Mouse (Mus musculus) forebrain, embryonic 15.5 days (tissue): ENCODE data around the gene BC049730. TPM values are rescaled to one million over a fixed set of nuclear protein-coding genes. Genes with fewer than 3 reads are reported as not detected.
"Not testable (repeated sequence)": the region's sequence is repeated elsewhere in the genome, so short reads cannot be mapped to it uniquely, and the experiment has no call there.

ENCODE experiments used
- ATAC-seq: fragments of 200-750 bp; cut with Nextera tagmentation; replicated peaks from 2 replicates; pipeline ENCODE4 v1.8.0; 2017; ENCODE audit warnings: mild to moderate bottlenecking, moderate TSS enrichment, moderate library complexity
- H3K27ac ChIP-seq: fragments of 300-500 bp; sonication (generic); replicated peaks from 2 replicates; pipeline ENCODE4 v1.5.1; 2015; ENCODE audit warnings: mild to moderate bottlenecking, inconsistent platforms
- H3K27me3 ChIP-seq: fragments of 300-500 bp; sonication (generic); 2 replicates; pipeline ENCODE4 v1.6.1; 2015; ENCODE audit warnings: inconsistent platforms
- H3K36me3 ChIP-seq: fragments of 300-500 bp; sonication (generic); 2 replicates; pipeline ENCODE4 v1.6.1; 2015; ENCODE audit warnings: mild to moderate bottlenecking, inconsistent platforms
- H3K4me1 ChIP-seq: fragments of 300-500 bp; sonication (generic); 2 replicates; pipeline ENCODE4 v1.6.1; 2015; ENCODE audit warnings: inconsistent platforms
- H3K4me2 ChIP-seq: fragments of 300-500 bp; sonication (generic); replicated peaks from 2 replicates; pipeline ENCODE4 v1.6.1; 2015; ENCODE audit warnings: mild to moderate bottlenecking, inconsistent platforms
- H3K4me3 ChIP-seq: fragments of 300-500 bp; sonication (generic); 2 replicates; pipeline ENCODE4 v1.5.1; 2015; ENCODE audit warnings: mild to moderate bottlenecking, inconsistent platforms
- H3K9ac ChIP-seq: fragments of 300-500 bp; sonication (generic); replicated peaks from 2 replicates; pipeline ENCODE4 v1.6.1; 2015; ENCODE audit warnings: mild to moderate bottlenecking, inconsistent platforms
- H3K9me3 ChIP-seq: fragments of 300-500 bp; sonication (generic); 2 replicates; pipeline ENCODE4 v1.6.1; 2016; ENCODE audit warnings: inconsistent platforms
- WGBS: fragments of 180-500 bp; shearing (Covaris S2); methylation state at CpG from one replicate; pipeline ENCODE4 v1.1.7; 2015; ENCODE audit warnings: mixed read lengths; 5-methylcytosine and 5-hydroxymethylcytosine counted together
- polyA plus RNA-seq: library from polyadenylated mRNA; unstranded; fragments of >200 nt; fragmentation: Nextera tagmentation; extraction: Ambion mirVana; gene quantifications from 2 replicates; pipeline ENCODE4 v1.2.1, GENCODE M21; 2015

BC049730 gene
- polyA plus RNA-seq, 1 experiment from 2014 or later: not detected

DNA sequence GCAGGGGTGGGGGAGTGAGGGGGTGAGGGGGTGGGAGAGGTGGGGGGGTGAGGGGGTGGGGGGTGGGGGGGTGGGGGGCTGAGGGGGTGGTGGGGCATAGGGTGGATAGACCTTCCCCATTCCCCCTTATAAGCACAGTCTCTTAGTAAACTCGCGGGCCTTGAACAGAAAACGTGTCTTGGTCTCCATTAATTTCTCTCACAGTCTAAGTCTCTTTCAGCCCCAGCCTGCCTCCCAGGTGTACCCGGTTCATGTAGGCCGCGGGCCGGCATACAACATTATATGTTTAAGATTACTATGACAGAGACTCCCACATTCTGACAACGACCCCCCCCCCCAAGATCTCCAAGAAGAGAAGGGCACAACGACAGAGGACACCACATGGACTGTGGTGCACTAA lies 6.2 kb upstream of the BC049730 start:
- not testable (repeated sequence) for H3K9ac ChIP-seq, H3K4me3 ChIP-seq, H3K36me3 ChIP-seq, H3K4me1 ChIP-seq, H3K27me3 ChIP-seq, H3K4me2 ChIP-seq, H3K9me3 ChIP-seq, H3K27ac ChIP-seq, ATAC-seq
- 86% methylated on average over 9 of the region's 9 CpGs for WGBS

DNA sequence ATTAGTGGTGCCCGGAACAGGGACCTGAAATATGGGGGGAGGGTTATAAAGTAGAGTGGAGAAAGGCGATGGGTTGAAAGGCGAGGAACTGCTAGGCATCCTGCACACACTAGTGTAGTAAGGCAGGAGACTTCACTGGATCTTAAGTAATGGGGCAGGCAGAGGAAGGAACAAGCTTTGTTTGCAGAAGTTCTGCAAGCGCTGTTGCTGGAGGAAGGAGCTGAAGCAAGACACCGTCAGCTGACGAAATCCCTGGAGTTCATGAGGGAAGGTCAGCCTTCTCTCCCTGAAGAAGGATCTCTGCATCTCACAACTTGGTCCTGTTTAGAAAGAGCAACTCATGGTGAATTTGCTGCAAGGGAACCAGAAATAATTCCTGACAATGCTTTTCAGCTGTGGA lies 6.0 kb downstream of the BC049730 start:
- no peak overlapping the region for H3K27ac ChIP-seq
- no peak for ATAC-seq
- WGBS: 83% methylated on average over 6 of the region's 6 CpGs
- no peak overlapping the region for H3K4me3 ChIP-seq
- H3K36me3 ChIP-seq: no peaks in the 10 kb centered on the region
- H3K9me3 ChIP-seq: no peaks in the 10 kb centered on the region
- H3K27me3 ChIP-seq: no peaks in the 10 kb centered on the region
- no peak overlapping the region for H3K9ac ChIP-seq
- no peak overlapping the region for H3K4me2 ChIP-seq
- H3K4me1 ChIP-seq: no peaks in the 10 kb centered on the region

DNA sequence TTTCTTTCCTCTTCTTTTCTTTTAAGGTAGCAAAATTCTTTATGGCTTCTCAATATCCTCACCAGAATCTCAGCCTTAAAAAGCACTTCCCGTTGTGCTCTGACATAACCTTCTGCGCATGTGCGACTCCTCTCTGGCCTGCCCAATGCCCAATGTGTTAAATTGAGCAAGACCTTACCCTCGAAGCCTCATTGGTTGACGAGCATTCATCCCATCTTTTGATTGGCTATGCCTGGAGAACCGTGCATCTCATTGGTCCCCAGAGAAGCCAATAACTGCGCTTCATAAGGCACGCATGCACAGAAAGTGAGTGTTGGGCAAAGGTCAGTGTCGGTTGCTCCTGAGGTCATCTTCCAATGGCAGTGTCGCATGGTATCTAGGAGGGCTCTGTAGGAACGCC lies 17.8 kb downstream of the BC049730 start, which contains the start of gene Gm4763:
Gm4763 (minus strand) TSS at position 101 of the 400 bp plus-strand sequence.
- 94% methylated on average over 11 of the region's 11 CpGs for WGBS
- not testable (repeated sequence) for H3K4me1 ChIP-seq, H3K9ac ChIP-seq, H3K27ac ChIP-seq, H3K27me3 ChIP-seq, H3K36me3 ChIP-seq, H3K4me3 ChIP-seq, H3K4me2 ChIP-seq, H3K9me3 ChIP-seq, ATAC-seq

DNA sequence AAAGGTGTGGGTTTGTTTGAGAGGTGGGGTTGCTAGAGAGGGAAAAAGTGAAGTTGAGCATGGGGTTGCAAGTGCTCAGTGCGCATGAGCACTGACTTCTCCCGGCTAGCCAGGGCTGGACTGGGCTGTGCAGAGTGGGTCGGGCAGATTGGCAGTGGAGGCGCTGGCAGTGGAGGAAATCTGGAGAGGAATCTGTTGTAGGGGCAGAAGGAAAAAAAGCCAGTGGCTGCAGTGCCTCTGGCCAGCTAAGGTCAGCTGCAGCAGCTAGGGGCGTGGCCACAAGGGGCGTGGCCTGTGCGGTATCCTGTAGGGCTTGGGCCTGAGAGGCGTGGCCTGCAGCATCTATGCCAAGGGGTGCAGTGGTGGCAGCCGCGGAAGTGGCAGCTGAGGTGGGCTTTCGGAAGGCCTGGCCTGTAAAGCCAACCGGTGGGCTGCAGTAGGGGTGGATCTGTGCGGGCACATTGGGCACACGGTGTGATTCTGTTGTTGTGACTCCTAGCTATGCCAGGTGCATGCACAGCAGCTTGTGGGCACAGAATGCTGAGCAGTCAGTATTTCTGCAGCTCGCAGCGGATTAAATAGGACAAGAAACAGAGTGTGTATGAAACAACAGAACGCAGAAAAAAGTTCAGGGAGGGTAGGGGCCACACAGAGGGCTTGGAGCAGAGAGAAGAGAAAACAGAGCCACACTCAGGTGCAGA lies 27.1 kb downstream of the BC049730 start:
- H3K27ac ChIP-seq: no peak overlapping the region
- WGBS: 11% methylated on average over 17 of the region's 17 CpGs
- 0 out of 2 replicates have a peak, but pooled peaks have one; percentile 29 for ATAC-seq
- H3K9me3 ChIP-seq: no peaks in the 10 kb centered on the region
- peaks cover 7% of the 10 kb centered on the region; the same call in 1 of the 2 replicates for H3K4me1 ChIP-seq
- H3K27me3 ChIP-seq: no peaks in the 10 kb centered on the region
- no peaks in the 10 kb centered on the region for H3K36me3 ChIP-seq
- no peak overlapping the region for H3K9ac ChIP-seq
- H3K4me2 ChIP-seq: peak overlapping the region; percentile 26
- 0 out of 2 replicates have a peak overlapping the region, but pooled peaks have one; percentile 8 for H3K4me3 ChIP-seq

DNA sequence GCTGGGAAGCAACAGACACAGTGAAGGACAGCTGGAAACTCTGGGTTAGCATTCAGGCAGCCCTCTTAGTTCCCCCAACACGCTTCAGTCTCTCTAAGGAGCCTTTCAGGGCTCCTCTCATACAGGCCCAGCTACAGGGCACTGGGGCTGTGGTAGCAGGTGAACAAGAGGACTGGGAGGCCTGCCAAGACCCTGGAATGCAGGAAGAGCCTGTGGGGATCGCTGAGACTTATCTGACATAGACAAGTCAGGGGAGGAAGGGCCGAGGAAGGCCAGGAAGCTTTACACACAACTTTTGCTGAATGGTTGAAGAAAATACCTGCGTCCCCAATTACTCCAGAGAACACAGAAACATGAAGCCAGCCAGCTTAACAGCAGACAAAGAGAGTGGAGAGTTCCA lies 41.7 kb downstream of the BC049730 start:
- no peak overlapping the region for H3K9ac ChIP-seq
- no peaks in the 10 kb centered on the region for H3K36me3 ChIP-seq
- no peak overlapping the region for H3K27ac ChIP-seq
- no peak overlapping the region for H3K4me3 ChIP-seq
- ATAC-seq: no peak
- no peaks in the 10 kb centered on the region for H3K27me3 ChIP-seq
- H3K4me1 ChIP-seq: peaks cover 4% of the 10 kb centered on the region; the same call in 1 of the 2 replicates
- WGBS: 31% methylated on average over 4 of the region's 4 CpGs
- H3K4me2 ChIP-seq: no peak overlapping the region
- H3K9me3 ChIP-seq: no peaks in the 10 kb centered on the region

DNA sequence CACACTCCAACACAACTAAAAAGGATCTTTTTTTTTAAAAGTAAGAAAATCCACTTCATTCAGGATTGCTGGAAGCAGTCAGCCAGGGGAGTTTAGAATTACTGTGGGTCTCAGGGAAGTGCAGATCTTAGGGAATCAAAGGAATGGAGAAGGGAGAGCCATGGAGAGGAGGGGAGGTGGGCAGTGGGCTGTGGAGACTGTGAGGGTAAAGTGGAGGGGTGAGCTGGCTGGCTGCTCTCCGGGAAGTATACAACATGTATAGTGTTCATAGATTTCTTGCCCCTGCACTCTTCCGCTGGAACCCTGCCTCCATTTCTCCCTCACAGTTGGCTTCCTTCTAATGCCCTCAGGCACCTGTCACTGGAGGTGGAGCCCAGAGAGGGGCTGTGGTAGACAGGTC lies 42.6 kb downstream of the BC049730 start:
- Histone ChIP-seq H3K4me2 (no peak overlapping the region), H3K9me3 (no peaks in the 10 kb centered on the region), H3K27me3 (no peaks in the 10 kb centered on the region), H3K4me1 (peaks cover 4% of the 10 kb centered on the region; the same call in 1 of the 2 replicates), H3K27ac (no peak overlapping the region), H3K36me3 (no peaks in the 10 kb centered on the region), H3K9ac (no peak overlapping the region), H3K4me3 (no peak overlapping the region)
- ATAC-seq: no peak
- 77% methylated on average over 2 of the region's 2 CpGs for WGBS

DNA sequence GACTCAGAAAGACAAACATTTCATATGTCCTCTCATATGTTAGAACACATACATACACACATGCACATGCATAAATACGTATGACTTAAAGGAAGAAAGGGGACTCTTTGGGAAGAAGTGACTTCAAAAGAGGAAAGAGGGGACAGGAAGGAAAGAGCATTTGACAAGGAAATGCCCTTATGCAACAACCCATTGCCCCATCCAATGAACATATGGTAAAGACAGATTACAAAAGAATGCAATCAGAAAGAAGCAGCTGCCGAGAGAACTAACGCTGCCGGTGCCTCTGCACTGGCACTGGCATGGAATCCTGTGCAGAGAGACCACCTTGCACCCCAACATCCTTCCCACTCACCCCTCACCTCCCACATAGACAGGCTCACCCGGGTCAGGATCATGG lies 44.4 kb downstream of the BC049730 start:
- Histone ChIP-seq H3K27me3 (no peaks in the 10 kb centered on the region), H3K9me3 (no peaks in the 10 kb centered on the region), H3K9ac (no peak overlapping the region), H3K27ac (no peak overlapping the region), H3K4me3 (no peak overlapping the region), H3K4me2 (no peak overlapping the region), H3K4me1 (peaks cover 4% of the 10 kb centered on the region; the same call in 1 of the 2 replicates), H3K36me3 (no peaks in the 10 kb centered on the region)
- no peak for ATAC-seq
- 73% methylated on average over 5 of the region's 5 CpGs for WGBS

DNA sequence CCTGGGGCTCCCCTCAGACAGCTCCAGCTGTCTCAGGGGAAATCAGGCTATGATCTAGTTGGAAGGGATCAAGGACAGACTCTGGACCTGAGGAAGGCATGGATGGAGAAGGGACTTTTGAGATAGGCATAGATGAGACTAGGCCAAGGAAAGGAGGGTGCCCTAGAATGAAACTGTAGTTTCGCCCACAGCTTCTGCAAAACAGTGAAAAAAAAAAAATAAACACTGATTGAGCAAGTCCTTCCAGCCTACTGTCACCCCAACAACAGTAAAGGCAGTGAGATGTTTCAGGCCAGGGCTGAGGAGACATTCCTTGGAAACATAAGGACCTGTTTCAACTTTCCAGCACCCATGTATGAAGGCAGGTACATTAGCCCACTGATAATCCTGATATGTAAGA lies 49.5 kb downstream of the BC049730 start:
- H3K36me3 ChIP-seq: no peaks in the 10 kb centered on the region
- H3K9ac ChIP-seq: no peak overlapping the region
- H3K9me3 ChIP-seq: no peaks in the 10 kb centered on the region
- H3K4me1 ChIP-seq: no peaks in the 10 kb centered on the region
- no peak for ATAC-seq
- WGBS: 87% methylated on average over 1 of the region's 1 CpGs
- H3K4me3 ChIP-seq: no peak overlapping the region
- H3K27me3 ChIP-seq: no peaks in the 10 kb centered on the region
- no peak overlapping the region for H3K27ac ChIP-seq
- H3K4me2 ChIP-seq: no peak overlapping the region

DNA sequence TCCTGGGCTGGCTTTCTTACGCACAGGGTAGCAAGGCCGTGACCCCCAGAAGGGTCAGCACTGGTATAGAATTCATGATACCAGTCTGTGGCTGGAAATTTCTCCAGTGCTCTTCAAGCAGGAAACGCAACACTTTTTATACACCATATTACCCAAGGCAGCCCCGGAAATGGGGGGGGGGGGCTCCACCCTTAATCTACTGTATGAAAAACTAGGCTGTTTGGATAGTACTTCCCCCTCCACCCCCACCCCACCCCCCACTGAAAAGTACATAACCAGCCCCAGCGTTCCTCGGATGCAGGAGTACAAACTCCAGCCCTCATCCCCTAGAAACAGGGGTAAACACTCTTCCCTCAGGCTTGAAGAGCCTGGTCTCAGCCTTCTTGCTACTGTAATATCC lies 51.2 kb downstream of the BC049730 start, which contains the start of gene Cd177:
Cd177 (minus strand) TSS at position 101 of the 400 bp plus-strand sequence.
- Histone ChIP-seq H3K27ac (no peak within 1 kb of the TSS), H3K4me3 (no peak within 1 kb of the TSS), H3K9me3 (no peaks in the 10 kb centered on the region), H3K4me1 (no peaks in the 10 kb centered on the region), H3K4me2 (no peak within 1 kb of the TSS), H3K36me3 (no peaks in the 10 kb centered on the region), H3K27me3 (no peaks in the 10 kb centered on the region), H3K9ac (no peak within 1 kb of the TSS)
- WGBS: 82% methylated on average over 6 of the region's 6 CpGs
- no peak for ATAC-seq

DNA sequence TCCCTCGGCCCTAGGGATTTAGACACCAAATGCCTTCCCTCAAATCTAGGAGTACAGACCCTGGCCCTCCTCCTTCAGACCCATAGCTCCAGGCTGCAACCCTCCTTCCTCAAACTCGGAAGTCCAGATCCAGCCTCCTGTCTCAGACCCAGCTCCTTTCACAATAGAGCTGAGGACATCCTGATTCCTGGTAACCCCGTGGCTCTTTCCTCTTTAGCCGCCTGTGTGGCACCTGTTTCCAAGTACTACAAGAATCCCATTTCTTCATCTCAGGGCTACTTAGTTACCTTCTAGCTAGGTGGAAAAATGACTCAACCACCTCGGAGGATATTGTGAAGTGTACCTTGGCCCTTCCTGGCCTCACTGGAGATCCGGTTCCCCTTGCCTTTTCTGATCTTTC lies 52.1 kb downstream of the BC049730 start:
- 70% methylated on average over 6 of the region's 6 CpGs for WGBS
- Histone ChIP-seq H3K27me3 (no peaks in the 10 kb centered on the region), H3K4me3 (no peak overlapping the region), H3K36me3 (no peaks in the 10 kb centered on the region), H3K9ac (no peak overlapping the region), H3K4me1 (no peaks in the 10 kb centered on the region), H3K9me3 (no peaks in the 10 kb centered on the region), H3K4me2 (no peak overlapping the region), H3K27ac (no peak overlapping the region)
- ATAC-seq: no peak

DNA sequence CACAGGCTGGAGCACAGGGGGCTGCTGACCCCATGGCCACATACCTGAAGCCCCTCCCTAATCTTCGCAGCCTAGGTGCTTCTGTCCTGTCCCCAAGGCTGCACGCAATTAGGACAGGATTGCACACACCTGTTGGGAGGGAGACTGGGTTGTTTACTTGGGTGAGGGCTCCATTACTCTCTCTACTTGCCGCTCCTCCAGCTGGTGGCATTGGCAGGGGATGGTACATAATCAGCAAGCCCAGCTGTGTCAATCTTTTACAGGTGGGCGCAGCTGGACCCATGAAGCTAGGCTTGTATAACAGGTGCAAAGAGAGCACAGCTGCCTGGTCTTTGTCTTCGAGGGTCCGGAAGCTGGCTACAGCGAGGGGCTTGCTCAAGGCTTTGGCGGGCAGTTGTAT lies 53.5 kb downstream of the BC049730 start:
- Histone ChIP-seq H3K4me3 (no peak overlapping the region), H3K9ac (no peak overlapping the region), H3K4me1 (no peaks in the 10 kb centered on the region), H3K9me3 (no peaks in the 10 kb centered on the region), H3K36me3 (no peaks in the 10 kb centered on the region), H3K27me3 (no peaks in the 10 kb centered on the region), H3K27ac (no peak overlapping the region), H3K4me2 (no peak overlapping the region)
- WGBS: 89% methylated on average over 8 of the region's 8 CpGs
- no peak for ATAC-seq
